Mouse (Mus musculus): ENCODE data around the gene Pcsk7.

Pcsk7 gene

GRCm38 (mm10) chr9:45946182-45946871, 40.0 kb downstream of the Pcsk7 start:
- TF ChIP-seq GATA4 (IDR thresholded peaks at IDR 0.05; ENCODE audit: insufficient replicate concordance, low read length): no peak

GRCm38 (mm10) chr9:45946872-45947183, 40.5 kb downstream of the Pcsk7 start:
- TF ChIP-seq GATA4 (IDR thresholded peaks at IDR 0.05; ENCODE audit: insufficient replicate concordance, low read length): no peak

GRCm38 (mm10) chr9:45952057-45952456, 45.8 kb downstream of the Pcsk7 start:
- TF ChIP-seq GATA4 (IDR thresholded peaks at IDR 0.05; ENCODE audit: insufficient replicate concordance, low read length): no peak

GRCm38 (mm10) chr9:45952890-45953289, 46.6 kb downstream of the Pcsk7 start:
- no peak for TF ChIP-seq GATA4 (IDR thresholded peaks at IDR 0.05; ENCODE audit: insufficient replicate concordance, low read length)

GRCm38 (mm10) chr9:45953511-45954293, 47.4 kb downstream of the Pcsk7 start:
- no peak for TF ChIP-seq GATA4 (IDR thresholded peaks at IDR 0.05; ENCODE audit: insufficient replicate concordance, low read length)

GRCm38 (mm10) chr9:45954294-45955106, 48.2 kb downstream of the Pcsk7 start:
- no peak for TF ChIP-seq GATA4 (IDR thresholded peaks at IDR 0.05; ENCODE audit: insufficient replicate concordance, low read length)

GRCm38 (mm10) chr9:45955107-45955963, 49.0 kb downstream of the Pcsk7 start, which contains the start of gene Sidt2:
TSS of gene Sidt2 (minus strand) at chr9:45955258.
- no peak for TF ChIP-seq GATA4 (IDR thresholded peaks at IDR 0.05; ENCODE audit: insufficient replicate concordance, low read length)

DNA sequence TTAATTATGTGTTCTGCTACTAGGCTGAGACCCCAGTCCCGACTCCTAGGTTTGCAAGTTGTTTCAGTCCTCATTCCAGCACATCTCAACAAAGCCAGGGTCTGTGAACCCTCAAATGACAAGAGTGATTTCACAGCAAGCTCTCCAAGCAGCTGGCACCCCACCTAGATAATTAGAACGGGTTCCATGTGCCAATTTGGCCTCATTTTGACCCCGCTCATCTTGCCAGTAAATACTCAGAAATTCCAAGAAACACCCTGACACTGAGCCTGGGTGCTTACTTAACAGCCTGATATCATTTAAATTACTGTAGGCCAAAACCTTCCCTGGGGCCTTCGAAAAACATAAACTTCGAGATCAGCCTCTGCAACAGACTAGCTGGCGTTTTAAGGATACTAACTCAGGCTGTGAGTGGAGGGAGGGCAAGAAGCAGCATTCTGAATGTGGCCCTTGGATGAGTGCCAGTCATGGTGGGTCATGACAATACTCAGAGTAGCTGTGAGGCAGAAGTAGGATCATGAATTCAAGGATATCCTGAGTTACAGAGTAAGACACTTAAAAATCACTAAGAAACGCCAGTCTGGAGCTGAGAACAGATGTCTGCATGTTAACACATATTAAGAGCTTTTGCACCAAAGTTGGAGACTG, 51.9 kb downstream of the Pcsk7 start:
- TF ChIP-seq GATA4 (IDR thresholded peaks at IDR 0.05; ENCODE audit: insufficient replicate concordance, low read length): no peak

DNA sequence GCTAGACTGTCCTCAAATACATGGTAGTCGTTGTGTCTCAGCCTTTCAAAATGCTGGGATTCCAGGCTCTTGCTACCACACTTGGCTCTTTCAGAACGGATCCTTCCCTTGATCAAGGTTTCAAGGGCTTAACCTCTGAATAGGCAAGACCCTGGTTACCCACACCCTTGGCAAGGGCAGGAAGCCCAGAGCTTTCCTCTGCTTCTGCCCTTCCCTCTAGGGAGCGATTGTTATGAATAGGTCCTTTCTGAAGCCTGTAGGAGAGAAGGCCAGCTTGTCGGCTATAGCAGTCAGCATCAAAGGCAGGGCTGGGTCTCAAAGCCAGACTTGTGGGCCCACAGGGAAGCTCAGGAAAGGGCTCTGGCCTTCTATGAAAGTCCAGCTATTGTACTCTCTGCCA, 52.6 kb downstream of the Pcsk7 start:
- TF ChIP-seq GATA4 (IDR thresholded peaks at IDR 0.05; ENCODE audit: insufficient replicate concordance, low read length): no peak

DNA sequence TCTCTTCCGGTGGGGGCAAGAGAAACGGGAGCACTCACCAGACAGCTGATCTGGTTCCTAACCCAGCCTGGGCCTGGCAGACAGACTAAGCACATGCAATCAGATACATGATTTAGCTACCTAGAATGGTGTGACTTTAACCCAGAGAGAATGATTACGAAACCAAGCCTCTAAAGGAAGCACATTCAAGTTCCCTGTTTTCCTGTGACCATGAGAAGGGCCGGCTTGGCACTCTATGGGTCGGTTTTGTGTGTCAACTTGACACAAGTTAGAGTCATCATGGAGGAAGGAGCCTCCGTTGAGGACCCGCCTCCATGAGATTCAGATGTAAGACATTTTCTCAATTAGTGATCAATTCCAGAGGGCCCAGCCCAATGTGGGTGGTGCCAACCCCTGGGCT, 53.4 kb downstream of the Pcsk7 start:
- no peak for TF ChIP-seq GATA4 (IDR thresholded peaks at IDR 0.05; ENCODE audit: insufficient replicate concordance, low read length)

DNA sequence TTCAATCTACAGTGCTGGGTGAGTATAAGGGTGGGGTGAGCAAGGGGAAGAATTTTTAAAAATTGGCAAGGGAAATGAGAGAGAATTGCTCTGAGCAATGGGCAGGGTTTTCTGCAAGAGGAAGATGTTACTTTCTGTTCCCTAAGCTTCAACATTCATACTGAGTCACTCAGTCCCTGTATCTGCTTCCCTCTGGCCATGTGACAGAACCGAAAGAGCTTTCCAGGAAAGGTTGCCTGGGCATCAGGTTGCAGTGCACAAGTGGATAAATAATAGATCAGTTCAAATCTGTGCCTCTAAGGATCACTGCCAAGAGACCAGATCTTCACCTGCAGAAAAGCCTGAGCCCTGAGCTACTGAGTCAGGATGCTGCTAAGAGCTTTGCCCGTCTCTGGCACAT, 55.6 kb downstream of the Pcsk7 start:
- no peak for TF ChIP-seq GATA4 (IDR thresholded peaks at IDR 0.05; ENCODE audit: insufficient replicate concordance, low read length)

DNA sequence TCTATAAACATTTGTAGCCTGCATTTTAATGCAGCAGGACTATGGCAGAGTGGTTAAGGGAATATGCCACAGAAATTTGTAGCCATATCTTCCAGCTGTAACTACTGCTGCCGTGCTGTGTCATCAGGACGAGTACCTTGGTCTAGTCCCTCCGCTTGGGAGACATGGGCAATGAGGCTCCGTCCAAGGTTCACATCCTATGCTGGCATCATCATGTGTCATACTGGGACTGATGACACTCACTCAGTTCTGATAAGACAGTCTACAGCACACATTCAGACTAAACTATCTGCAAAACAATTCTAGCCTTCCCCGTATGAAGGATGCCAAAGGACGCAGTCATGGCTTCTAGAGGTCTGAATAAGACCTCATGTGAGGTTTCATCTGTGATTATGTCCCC, 57.3 kb downstream of the Pcsk7 start:
- TF ChIP-seq GATA4 (IDR thresholded peaks at IDR 0.05; ENCODE audit: insufficient replicate concordance, low read length): no peak

DNA sequence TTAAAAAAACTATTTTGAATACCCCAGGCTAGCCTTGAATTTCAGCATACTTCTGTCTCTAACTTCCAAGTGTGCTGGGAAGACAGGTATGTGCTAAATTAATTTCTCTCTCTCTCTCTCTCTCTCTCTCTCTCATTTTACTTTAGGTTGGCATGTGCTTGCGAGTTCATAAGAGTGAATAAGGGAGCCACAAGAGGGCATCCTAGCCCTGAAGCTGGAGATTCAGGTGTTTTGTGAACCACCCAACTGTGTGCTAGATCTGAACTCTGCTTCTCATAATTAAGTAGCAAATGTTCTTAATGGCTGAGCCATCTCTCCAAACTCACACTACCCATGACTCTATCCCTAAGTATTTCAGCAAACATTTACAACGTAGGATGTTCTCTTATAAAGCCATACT, 70.6 kb downstream of the Pcsk7 start:
- no peak for TF ChIP-seq GATA4 (IDR thresholded peaks at IDR 0.05; ENCODE audit: insufficient replicate concordance, low read length)

Data from liver, adult (tissue).